Mouse (Mus musculus): Measurements from ENCODE around the gene Wbp1l.

The Wbp1l gene

GRCm38 (mm10) chr19:46631637-46632036, 32.8 kb downstream of the Wbp1l start:
- DNase-seq: no peak

- no peak for DNase-seq
These were observed 36.9 kb downstream of the Wbp1l start for GRCm38 (mm10) chr19:46635766-46636165.

GRCm38 (mm10) chr19:46637598-46637997, 38.7 kb downstream of the Wbp1l start:
- no peak for DNase-seq

GRCm38 (mm10) chr19:46639053-46639452, 40.2 kb downstream of the Wbp1l start:
- DNase-seq: no peak

GRCm38 (mm10) chr19:46639496-46639895, 40.6 kb downstream of the Wbp1l start:
- no peak for DNase-seq

GRCm38 (mm10) chr19:46640780-46641179, 41.9 kb downstream of the Wbp1l start:
- no peak for DNase-seq

- no peak for DNase-seq
These were observed 42.7 kb downstream of the Wbp1l start for GRCm38 (mm10) chr19:46641420-46642085.

GRCm38 (mm10) chr19:46642136-46642753, 43.4 kb downstream of the Wbp1l start:
- no peak for DNase-seq

- DNase-seq: no peak
These were observed 44.4 kb downstream of the Wbp1l start for GRCm38 (mm10) chr19:46643236-46643635.

- no peak for DNase-seq
These were observed 45.5 kb downstream of the Wbp1l start for GRCm38 (mm10) chr19:46644343-46644792.

GRCm38 (mm10) chr19:46644793-46645602, 46.1 kb downstream of the Wbp1l start:
- DNase-seq: no peak

GRCm38 (mm10) chr19:46646041-46646481, 47.2 kb downstream of the Wbp1l start:
- no peak for DNase-seq

- no peak for DNase-seq
These were observed 48.4 kb downstream of the Wbp1l start for GRCm38 (mm10) chr19:46647254-46647653.

- DNase-seq: no peak
These were observed 49.0 kb downstream of the Wbp1l start for GRCm38 (mm10) chr19:46647850-46648249.

GRCm38 (mm10) chr19:46648565-46648964, 49.7 kb downstream of the Wbp1l start:
- no peak for DNase-seq

GRCm38 (mm10) chr19:46653188-46653587, 54.3 kb downstream of the Wbp1l start:
- no peak for DNase-seq

GRCm38 (mm10) chr19:46653616-46654235, 54.8 kb downstream of the Wbp1l start:
- no peak for DNase-seq

- DNase-seq: no peak
These were observed 56.7 kb downstream of the Wbp1l start for GRCm38 (mm10) chr19:46655626-46656025.

- DNase-seq: no peak
These were observed 57.4 kb downstream of the Wbp1l start for GRCm38 (mm10) chr19:46656151-46656840.

- DNase-seq: peak in 1 of 2 experiments; percentile 29
These were observed 58.6 kb downstream of the Wbp1l start for GRCm38 (mm10) chr19:46657339-46658020.

- no peak for DNase-seq
These were observed 59.5 kb downstream of the Wbp1l start for GRCm38 (mm10) chr19:46658348-46658747.

- DNase-seq: no peak
These were observed 60.0 kb downstream of the Wbp1l start for GRCm38 (mm10) chr19:46658851-46659250.

Measured in spleen, adult 18-20 months (tissue).